Mouse (Mus musculus): ENCODE measurements around the gene Faim2.
A peak's percentile ranks its signal among the peaks of the same experiment; 100 is the strongest.

Gene Faim2

DNA sequence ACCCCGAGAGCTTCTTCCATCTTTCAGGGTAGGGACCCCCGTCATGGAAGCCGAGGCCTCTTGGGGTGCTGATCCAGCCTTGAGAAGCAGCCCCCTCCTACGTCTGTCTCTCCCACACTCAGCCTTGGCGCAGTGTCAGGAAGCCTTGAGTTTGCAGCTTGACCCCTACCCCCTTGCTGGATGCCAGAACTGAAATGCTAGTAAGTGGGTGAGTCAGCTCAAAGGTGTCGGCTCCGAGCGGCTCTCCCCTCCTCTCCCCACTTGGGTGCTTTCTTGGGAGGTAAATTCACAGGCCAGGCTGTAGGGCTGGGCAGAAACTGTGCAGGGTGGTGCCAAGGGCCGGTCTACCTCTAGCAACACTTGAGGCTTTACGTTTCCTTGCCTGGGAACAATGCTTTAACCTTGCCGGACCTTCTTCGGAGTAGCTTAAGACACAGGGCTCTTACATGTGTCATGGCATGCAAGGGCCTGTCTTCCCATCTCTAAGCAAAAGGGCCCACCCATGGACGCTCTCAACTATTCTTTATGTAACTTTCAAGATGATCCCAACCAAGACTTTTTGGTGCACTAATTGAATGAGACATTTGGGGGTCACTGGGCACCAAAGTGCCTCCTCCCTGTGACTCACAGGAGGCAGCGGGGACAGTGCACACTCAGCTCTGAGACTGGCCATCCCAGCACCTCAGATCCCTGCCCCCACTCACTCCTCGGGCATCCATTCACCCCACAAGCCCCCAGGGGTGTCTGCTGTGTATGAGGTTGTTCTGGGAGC lies 22.5 kb downstream of the Faim2 start:
- DNase-seq = no peak

DNA sequence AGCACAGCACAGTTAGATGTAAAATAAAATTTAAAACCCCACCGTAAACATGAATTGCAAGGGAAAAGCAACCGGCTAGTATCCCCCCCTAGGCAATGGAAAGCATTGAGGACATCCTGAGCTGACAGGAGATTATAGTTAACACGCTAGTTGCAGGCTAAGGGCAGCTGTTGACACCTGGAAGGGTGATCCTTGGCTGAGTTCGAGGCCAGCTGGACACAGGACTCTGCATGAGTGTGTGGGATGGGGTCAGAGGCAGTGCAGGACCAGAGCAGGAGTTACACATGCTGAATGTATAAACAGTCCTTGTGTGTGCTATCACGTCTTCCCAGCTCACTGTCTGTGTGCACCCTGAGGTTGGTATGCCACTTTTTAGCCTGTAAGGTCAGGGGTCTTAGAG lies 24.7 kb downstream of the Faim2 start:
- no peak for DNase-seq

DNA sequence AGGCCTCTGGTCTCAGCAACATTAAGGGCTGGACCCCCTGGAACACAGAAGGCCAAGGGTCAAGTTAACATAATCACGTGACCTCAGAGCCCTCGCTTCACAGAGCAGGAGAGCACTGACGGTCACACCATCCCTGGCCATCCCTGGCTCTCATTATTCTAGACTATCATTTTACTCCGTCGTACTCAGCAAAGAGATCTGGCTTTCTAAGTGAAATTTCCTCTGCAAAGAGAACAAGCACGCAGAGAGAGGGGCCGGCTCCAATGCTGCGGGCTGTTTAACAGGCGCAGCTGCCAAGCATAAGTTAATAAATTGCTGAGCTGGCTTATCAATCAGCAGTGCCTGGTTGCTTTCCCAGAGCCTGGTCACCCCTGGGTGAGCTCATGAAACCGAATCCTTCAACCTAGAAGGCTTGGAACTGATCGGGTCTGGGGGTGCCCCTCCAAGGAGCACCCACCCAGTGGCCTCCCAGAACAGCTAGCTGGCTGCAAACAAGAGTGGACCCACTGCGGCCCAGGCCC lies 25.6 kb downstream of the Faim2 start:
- peak; percentile 42 for DNase-seq

DNA sequence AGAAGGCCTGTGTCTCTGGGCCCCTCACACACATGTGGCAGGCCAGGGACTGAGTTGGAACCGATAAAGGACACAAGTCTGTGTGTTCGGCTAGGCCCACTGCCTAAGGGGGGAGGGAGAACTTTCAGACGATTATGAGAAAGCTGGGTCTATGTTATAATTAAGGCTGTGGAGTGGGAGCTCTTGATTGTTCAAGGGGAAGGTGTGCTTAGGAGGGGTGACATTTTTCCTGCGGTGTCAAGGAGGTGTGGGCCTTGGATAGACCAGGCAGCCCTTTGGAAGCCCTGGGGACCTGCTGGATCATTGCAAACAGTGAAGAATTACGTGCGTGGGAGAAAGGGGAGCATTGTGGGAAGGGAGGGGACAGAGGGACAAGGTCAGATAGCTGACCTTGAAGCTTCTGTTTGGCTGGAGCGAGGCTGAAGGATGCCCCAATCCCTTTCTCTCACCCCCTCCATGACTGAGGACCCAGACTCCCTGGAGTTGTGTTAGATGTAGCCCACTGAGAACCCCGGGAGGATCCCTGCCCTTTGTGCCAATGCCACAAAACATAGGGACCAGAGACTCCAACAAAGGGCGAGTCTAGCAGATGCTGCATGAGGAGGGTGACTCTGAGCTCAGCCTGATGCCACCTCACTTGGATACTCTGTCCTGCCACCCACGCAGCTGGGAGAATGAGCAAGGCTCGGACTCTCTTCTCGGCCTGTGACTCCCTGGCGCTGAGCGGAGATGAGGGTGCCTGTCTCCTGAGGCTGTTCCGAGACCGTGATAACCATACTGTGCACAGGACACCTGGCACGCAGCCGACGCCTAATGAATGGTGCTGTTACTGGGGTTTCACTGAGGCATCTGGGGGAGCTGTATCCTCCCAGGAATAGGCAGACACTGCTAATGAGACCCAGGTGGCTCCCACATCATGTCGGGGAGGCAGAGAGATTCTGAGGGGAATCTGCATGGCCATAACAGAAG lies 26.4 kb downstream of the Faim2 start:
- peak; percentile 26 for DNase-seq

DNA sequence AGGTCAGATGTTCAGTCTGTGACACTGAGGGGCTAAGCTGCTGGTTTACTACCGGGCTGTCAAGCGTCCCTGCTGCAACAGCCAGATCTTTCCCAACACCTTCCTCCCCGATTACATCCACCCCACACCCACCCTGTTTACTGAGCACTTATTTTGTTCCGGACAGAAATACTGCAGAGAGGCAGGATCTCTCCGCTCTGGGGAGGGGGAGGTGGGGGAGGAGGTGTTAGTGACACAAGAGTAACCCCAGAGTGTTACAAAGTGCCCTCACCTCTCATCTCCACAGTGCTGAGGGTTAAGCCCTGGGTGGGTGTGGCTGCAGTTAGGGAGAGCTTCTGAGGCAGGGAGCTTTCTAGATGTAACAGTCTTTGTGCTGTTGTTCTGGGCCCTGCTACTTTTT lies 27.6 kb downstream of the Faim2 start:
- no peak for DNase-seq

DNA sequence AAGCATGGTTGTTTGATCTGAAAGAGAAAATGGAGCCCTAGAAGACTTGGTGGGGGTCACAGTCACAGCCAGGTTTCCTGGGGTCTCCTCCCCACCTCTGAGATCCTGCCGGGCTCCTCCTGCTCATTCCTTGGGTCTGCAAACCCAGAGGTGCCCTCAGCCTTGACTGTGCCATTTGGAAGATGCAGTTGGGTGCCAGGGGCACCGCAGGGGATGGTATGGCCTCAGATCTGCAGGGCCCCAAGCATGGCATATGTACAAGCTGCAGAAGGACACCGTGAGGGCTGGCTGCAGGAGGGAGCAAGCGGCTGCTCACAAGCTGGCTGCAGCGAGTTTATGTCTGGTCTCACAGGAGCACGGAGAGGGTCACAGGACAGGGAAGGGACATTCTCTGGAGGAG lies 28.2 kb downstream of the Faim2 start:
- no peak for DNase-seq

DNA sequence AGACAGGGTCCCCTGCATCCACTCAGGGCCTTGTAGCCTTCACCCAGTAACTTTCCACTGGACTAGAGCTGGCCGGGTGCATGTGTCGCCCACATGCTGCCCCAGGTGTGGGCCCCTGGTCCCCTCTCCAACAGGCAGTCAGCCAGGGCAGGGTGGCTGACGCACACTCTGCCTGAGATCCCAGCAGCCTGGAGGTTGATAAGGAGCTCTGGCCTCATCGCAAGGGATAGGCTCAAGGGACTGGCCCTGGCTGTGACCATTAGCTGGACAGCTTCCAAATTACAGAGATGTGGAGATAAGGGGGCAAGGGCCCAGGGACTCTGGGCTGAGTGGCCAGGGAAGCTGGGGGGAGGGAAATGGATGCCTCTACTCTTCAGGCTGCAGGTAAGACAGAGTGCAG lies 29.2 kb downstream of the Faim2 start:
- no peak for DNase-seq

DNA sequence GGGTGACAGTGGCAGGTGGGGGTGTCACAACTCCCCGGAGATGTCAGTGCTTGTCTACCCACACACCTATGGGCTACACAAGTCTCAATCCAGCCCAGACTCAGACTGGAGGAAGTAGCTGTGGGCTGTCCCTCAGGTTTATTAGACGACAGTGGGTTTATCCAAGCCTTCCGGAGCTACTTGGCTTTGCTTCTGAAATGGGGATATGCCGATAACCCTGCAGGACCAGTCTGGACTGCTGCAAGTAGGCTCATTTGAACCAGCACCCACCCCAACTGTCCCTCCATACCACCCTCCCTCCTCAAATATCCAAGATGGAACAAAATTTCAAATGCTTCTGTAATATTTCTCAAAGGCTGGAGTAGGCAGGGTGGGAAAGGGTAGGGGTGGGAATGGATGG lies 29.6 kb downstream of the Faim2 start:
- DNase-seq = no peak

DNA sequence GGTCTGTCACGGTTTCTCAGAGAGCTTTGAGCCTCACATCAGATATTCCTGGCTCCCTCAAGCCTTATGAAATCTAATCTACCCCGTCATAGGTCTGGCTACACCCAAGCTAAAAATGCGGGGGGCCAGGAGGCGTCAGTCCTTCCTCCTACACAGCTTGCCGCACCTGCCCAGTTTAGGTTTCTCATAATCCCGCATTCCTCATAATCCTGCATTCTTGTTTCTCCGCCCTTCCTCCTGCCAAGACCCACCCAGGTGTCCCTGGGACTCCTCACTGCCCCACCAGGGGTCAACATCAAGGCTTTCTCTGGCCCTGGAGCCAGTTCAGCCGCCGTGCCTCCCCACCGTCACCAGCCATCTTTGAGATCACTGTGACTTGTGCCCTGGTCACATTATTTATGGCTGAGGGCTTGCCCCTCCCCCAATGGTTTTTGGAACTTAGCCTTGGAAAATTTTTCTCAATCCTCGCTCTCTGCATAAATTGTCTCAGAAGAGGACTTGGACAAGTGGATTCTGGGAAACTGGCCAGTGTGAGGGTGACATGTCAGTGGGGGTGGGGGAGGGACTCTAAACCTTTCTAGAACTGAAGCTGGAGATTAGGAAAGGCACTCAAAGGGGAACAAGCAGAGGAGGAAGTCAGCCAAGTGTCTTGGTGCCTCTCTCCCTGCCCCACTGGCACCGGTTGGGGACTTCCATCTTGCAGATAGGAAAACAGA lies 30.3 kb downstream of the Faim2 start:
- DNase-seq = no peak

DNA sequence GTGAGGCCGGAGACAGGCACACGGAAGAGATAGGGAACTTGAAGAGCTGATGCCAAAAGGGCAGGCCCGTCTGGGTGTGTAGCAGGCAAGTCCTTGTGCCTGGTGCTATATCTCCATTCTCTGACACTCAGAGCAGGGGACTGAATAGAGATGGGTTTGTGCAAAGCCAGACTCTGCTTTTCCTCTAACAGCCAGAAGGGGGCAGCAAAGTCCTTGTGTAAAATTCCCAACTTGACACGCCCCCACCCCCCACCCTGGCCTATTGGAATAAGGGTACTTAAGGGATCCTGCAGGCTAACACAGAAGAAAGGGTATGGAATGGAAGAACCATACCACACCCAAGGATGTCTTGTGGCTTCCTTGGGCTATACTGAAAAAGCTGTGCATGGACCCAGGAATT lies 30.9 kb downstream of the Faim2 start:
- peak; percentile 82 for DNase-seq

DNA sequence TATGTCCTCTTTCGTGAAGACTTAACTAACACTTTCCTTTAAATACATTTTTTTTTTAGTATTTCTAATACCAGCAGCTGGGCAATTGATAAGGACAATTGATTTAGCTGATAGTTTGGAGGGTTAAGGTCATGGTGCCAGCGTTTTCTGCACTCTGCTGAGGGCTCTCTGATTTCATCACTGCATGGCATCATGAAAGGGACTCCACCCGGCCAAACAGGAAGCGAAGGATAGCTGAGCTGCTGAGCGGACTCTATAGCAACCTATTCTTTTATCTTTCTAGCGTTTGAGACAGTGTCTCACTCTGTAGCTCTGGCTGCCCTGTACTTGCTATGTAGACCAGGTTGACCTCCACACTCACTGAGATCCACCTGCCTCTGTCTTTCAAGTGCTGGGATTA lies 43.2 kb downstream of the Faim2 start:
- no peak for DNase-seq

DNA sequence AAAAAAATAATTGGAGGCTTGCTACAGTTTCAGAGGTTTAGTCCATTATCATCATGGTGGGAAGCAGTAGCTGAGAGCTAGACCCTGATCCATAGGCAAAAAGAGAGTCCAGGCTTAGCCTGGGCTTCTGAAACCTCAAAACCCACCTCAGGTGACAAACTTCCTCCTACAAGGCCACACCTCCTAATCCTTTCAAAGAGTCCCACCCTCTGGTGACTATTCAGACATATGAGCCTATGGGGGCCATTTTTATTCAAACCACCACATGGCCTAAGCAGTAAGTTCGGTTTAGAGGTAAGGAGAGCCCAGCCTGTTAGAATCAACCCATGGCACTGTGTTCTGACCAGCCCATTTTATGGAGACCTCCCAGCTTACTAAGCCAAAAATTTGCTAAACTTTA lies 52.2 kb downstream of the Faim2 start:
- no peak for DNase-seq

DNA sequence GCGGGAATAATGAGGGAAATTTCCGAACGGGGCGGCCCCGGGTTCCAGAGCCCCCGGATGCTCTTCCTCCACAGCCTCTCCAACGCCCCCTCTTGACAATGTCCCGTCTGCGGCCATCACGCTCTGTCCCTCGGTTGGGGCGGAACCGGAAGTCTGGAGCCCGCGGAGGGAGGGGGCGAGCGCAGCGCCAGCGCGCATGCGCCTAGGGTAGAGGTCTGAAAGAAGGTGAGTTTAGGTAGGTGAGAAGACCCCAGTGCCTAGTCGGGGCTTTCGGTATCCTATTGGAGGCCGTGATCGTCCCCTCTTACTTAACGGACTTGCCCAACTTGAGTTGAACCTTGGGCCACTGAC lies 53.4 kb downstream of the Faim2 start, which contains the start of gene Bcdin3d:
TSS of gene Bcdin3d (minus strand) at position 155 of the 351 bp plus-strand sequence.
- peak; percentile 96 for DNase-seq

DNA sequence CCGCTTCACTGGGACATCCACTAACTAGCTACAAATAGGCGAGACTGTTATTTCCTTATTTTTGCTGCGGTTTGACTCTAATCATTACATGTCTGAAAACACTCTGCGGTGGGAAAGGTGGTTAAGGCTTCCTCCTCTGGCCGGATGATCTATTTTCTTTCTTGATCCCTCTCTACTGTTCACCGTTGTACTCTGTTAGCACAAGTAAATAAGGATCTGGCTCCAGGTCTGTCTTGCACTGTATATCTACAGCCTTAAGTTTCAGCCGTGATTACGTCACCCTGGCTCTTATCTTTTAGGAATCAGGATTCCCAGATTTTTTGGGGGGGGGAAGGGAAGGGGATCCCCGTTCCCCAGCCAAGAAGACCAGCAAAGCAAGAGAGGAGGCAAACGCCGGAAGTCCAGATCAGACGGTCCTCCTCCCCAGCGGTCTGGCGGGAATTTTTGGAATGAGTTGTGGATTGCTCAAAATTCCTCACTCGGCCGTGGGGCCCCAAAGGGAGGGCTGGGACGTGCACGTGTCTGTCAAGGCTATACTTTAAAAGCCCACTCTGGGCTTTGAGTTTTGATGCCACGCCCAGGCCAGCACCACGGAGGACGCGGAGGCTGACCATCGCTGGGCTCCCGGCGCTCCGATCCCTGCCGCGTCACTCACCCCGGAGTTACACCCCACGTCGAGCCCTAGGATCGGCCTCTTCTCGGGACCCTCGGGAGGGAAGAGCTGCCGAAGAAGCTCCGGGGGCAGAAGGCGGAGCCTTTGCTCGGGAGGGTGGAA lies 54.0 kb downstream of the Faim2 start:
- peak; percentile 84 for DNase-seq

DNA sequence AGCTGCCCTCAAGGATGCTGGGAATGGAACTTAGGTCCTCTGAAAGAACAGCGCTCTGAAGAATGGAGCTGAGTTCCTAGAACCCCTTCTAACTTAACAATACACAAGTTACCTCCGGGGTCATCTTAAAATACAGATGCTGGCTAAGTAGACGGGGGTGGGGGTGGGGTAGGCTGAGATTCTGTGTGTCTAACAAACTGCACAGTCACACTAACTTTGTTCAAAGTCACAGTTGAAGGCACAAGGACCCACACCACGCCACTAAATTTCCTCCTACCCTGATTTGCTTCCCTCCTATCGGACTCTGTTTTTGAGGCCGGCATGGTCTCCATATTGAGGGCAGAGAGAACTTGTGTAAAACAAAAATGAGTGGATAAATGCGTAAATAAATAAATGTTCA lies 55.0 kb downstream of the Faim2 start:
- DNase-seq = no peak

DNA sequence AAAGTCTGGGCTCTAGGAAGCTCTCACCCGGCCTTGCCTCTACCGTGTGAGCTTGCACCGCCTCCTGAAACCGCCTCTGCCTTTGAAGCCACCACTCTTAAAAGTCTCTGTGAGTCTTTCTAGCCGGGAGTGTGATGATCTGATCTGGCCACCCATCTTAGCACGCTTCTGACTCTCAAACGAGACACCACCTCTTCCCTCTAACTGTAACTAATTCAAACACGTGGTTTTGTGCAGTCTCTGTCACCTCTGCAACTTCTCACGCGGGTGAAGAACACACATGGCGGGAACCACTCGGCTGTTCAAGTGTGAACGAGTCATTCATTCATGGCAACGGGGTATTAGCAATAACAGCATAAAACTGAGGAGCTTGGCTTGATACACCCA lies 56.3 kb downstream of the Faim2 start:
- DNase-seq = no peak

DNA sequence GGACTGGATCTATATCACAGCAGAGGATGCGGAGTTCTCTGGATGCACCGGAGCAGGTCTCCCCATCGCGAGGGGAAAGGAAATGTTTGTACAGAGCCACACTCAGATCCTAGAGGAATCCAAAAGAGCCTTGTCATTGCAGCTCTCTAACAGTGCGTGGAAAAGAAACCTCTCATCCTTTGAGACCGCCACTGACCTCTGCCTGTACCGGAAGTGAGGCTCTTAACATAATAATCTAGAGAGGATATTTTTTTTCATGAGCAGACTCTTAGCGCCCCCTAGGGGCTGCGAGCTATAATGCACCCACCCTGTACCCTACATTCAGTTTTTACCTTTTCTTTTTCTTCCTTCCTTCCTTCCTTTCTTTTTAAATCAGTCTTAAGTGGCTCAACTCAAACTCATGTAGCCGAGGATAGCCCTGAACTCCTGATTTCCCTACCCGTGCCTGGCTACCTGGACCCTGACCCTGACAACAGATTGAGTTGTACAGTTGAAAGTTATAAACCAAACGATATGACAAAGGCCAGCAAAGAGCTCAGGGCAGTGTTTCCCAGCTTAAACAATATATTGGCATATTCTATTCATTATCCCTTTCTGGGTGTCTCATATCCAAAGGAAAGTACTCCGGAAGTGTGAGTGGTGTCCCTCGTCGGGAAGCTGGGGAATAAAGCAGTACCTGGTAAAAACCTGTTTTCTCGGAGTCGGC lies 56.8 kb downstream of the Faim2 start:
- DNase-seq = peak; percentile 66

DNA sequence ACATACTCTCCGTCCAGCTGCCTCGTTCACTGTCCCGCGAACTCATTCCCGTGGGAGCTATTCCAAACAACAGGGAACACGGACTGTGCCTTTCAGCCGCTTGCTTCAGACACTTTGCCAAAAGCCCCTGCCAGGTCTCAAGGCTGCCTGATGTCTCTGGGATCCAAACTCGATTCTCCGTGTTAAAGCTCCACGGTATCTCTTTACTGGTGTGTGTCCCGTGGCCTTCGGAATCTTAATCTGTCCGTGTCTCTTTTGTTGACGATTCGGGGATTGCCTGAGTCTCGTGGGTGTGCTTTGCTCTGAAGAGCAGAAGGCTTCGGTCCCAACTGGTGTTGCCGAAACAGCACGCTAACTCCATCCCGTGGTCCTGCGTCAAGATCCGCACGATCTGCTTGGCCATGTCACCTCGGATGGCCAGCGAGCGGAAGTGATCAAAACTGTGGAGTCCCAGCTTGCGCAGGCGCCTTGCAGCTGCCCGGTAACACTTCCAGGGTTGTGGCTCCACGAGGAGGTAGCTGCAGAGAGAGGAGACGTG lies 57.7 kb downstream of the Faim2 start:
- no peak for DNase-seq

DNA sequence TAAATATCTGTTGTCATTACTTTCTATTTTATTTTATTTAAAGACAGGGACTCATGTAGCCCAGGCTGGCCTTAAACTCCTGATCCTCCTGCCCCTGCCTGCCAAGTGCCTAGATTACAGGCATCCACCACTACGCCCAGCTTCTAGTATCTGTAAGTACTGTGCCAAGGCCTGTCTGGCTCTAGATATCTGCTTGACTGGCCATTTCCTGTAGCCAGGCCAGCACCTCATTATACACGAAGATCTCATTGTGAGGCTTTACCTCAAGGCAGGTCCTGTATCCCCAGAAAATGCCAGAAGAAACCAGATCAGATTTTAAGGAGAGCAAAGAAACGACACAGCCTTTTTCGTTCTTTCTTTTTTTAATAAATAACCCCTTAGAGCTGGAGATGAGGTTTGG lies 58.2 kb downstream of the Faim2 start:
- no peak for DNase-seq

DNA sequence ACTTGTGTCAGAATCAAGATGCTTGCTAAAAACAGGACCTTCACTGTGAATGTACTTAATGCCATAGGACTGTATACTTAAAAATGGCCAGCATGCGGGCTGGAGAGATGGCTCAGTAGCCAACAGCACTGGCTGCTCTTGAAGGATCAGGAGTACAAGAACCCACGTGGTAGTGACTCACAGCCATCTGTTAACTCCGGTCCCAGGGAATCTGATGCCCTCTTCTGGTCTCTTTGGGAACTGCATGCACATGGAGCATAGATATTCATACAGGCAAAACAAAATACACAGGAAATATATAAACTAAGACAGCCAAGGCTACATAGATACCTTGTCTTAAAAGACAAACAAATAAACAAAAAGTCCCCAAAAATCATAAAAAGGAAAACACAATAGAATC lies 58.9 kb downstream of the Faim2 start:
- peak; percentile 69 for DNase-seq

DNA sequence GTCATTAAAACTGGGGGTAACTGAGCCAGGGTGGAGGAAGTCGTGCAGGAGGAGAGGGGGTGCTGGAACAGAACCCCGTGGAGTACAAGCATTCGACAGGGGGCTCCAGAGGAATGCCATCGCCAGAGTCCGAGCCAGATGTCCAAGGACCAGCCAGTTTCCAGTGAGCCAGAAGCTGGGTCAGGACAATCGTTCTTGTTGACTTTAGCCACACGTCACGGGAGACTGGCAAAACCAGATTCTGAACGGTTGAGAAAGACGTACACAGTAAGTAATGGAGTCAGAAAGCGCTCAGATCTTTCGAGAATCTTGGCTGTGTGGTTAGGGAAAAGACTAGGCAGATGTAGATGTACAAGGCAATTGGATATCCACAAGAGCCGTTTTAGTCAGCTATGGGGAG lies 64.8 kb downstream of the Faim2 start:
- no peak for DNase-seq
